Mouse (Mus musculus) liver, embryonic 15.5 days (tissue): ENCODE measurements around the gene Gpr1. TPM values are rescaled to one million over a fixed set of nuclear protein-coding genes. Genes with fewer than 3 reads are reported as not detected.

Experiments
- ATAC-seq: fragments of 200-750 bp; cut with Nextera tagmentation; 2 replicates; pipeline ENCODE4 v1.8.0; 2017; ENCODE audit warnings: moderate number of reproducible peaks, mild to moderate bottlenecking, moderate library complexity; ENCODE audit not compliant: insufficient read depth
- H3K27ac ChIP-seq: fragments of 300-500 bp; sonication (generic); replicated peaks from 2 replicates; pipeline ENCODE4 v1.5.1; 2015; ENCODE audit warnings: mild to moderate bottlenecking, inconsistent platforms
- H3K27me3 ChIP-seq: fragments of 300-500 bp; sonication (generic); 2 replicates; pipeline ENCODE4 v1.6.1; 2015; ENCODE audit warnings: mild to moderate bottlenecking, inconsistent platforms
- H3K36me3 ChIP-seq: fragments of 300-500 bp; sonication (generic); replicated peaks from 2 replicates; pipeline ENCODE4 v1.6.1; 2015; ENCODE audit warnings: moderate library complexity, mild to moderate bottlenecking, inconsistent platforms
- H3K4me1 ChIP-seq: fragments of 300-500 bp; sonication (generic); replicated peaks from 2 replicates; pipeline ENCODE4 v1.6.1; 2015; ENCODE audit warnings: inconsistent platforms
- H3K4me2 ChIP-seq: fragments of 300-500 bp; sonication (generic); 2 replicates; pipeline ENCODE4 v1.6.1; 2015; ENCODE audit warnings: moderate library complexity, mild to moderate bottlenecking, inconsistent platforms
- H3K4me3 ChIP-seq: fragments of 300-500 bp; sonication (generic); replicated peaks from 2 replicates; pipeline ENCODE4 v1.5.1; 2015; ENCODE audit warnings: mild to moderate bottlenecking, inconsistent platforms
- H3K9ac ChIP-seq: fragments of 300-500 bp; sonication (generic); 2 replicates; pipeline ENCODE4 v1.6.1; 2015; ENCODE audit warnings: moderate library complexity, mild to moderate bottlenecking, inconsistent platforms
- H3K9me3 ChIP-seq: fragments of 300-500 bp; sonication (generic); replicated peaks from 2 replicates; pipeline ENCODE4 v1.6.1; 2016; ENCODE audit warnings: inconsistent platforms
- WGBS: fragments of 180-500 bp; shearing (Covaris S2); methylation state at CpG from one replicate; pipeline ENCODE4 v1.1.7; 2015; ENCODE audit warnings: mixed read lengths; ENCODE audit not compliant: insufficient replicate concordance; 5-methylcytosine and 5-hydroxymethylcytosine counted together
- polyA plus RNA-seq: library from polyadenylated mRNA; unstranded; fragments of >200 nt; fragmentation: Nextera tagmentation; extraction: Ambion mirVana; gene quantifications from 2 replicates; pipeline ENCODE4 v1.2.1, GENCODE M21; 2015

Gene Gpr1
- 0.08 and 0.12 TPM in 2 replicates for polyA plus RNA-seq

DNA sequence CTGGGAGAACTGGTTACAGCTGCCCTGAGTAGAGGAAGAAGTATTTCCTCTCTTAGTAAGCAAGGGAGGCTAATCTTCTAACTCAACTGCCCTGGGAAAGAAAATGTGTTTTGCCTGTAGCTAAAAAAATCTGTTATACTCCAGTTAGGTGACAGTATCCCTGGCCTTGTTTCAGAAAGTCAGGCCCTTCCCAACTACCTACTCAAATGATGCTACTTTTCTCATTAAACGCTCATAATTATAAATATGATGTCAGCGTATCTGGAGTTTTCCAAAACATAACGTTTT, at the start of gene Gpr1:
Gpr1 (minus strand) TSS at position 273 of the 288 bp plus-strand sequence.
- H3K27ac ChIP-seq, result no peak within 1 kb of the TSS
- H3K4me2 ChIP-seq, result no peak within 1 kb of the TSS
- no peaks in the 10 kb centered on the region for H3K9me3 ChIP-seq
- no peak within 1 kb of the TSS for H3K4me3 ChIP-seq
- H3K9ac ChIP-seq, result no peak within 1 kb of the TSS
- H3K4me1 ChIP-seq, result no peaks in the 10 kb centered on the region
- no peaks in the 10 kb centered on the region for H3K36me3 ChIP-seq
- WGBS, result 29% methylated on average over 3 of the region's 3 CpGs
- no peak for ATAC-seq
- 0 out of 2 replicates have a peak, but pooled peaks cover 14% of the 10 kb centered on the region for H3K27me3 ChIP-seq

DNA sequence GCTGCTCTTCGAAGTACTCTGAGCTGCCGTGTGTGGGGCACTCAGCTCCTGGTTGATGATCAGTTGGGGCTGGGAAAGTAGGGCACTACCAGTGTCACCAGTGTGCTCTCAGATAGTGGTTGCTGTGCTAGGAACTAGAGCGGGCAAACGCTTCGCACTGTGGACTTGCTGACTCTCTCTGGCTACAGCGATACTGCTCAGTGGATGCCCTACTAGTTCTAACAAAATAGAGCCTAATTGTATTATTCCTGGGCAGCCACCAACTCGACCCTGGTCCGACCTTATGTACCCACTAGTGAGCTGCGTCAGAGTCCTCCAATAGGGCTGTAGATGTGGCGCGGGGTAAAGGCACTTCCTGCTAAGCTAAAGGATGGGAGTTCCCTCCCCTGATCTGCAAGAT, 49.3 kb upstream of the Gpr1 start:
- no peaks in the 10 kb centered on the region for H3K4me1 ChIP-seq
- no peaks in the 10 kb centered on the region for H3K36me3 ChIP-seq
- no peak overlapping the region for H3K9ac ChIP-seq
- H3K27ac ChIP-seq, result no peak overlapping the region
- H3K9me3 ChIP-seq, result no peaks in the 10 kb centered on the region
- 38% methylated on average over 11 of the region's 11 CpGs for WGBS
- peaks cover 95% of the 10 kb centered on the region for H3K27me3 ChIP-seq
- ATAC-seq, result no peak
- H3K4me2 ChIP-seq, result no peak overlapping the region
- no peak overlapping the region for H3K4me3 ChIP-seq

DNA sequence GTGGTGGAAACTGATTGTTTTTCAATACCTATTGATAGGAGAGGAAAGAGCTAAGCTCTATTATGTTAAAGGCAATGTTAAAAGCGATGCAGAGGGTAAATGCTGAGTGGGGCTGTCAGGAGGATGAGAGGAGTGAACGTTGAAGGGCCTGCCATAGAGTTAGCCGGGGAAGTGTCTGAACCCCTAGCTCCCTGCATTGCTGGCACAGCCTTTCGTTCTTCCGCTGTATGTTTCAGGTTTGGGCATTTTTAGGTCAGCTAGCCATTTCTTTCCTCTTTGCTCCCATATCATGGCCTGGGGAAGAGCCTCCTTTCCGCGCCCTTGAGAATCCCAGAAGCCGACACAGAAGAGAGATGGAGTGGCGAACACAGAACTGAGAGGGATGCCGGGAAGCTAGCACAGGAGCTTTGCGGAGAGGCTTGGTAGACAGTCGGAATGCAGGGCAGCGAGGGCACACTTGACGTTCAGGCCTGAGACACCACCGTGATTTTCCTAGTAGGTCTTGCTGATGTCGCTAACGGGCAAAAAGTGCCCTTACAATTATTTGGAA, 46.8 kb upstream of the Gpr1 start:
- WGBS, result 41% methylated on average over 17 of the region's 17 CpGs
- H3K27ac ChIP-seq, result no peak overlapping the region
- no peak for ATAC-seq
- H3K9me3 ChIP-seq, result no peaks in the 10 kb centered on the region
- H3K4me2 ChIP-seq, result no peak overlapping the region
- no peak overlapping the region for H3K9ac ChIP-seq
- peaks cover 95% of the 10 kb centered on the region for H3K27me3 ChIP-seq
- H3K36me3 ChIP-seq, result no peaks in the 10 kb centered on the region
- H3K4me3 ChIP-seq, result no peak overlapping the region
- H3K4me1 ChIP-seq, result no peaks in the 10 kb centered on the region

DNA sequence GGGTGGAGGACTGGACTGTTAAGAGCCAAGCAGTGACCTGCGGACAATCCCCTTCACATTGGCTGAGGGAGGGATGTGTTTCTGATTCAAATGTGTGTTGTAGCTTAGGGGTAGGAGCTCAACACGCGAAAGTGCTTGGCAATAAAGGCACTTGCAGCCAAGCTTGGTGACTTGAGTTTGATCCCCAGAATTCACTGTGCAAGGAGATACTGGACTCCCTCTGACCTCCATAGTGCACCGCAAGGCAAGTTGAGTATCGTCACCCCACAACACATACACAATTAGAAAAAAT, 46.3 kb upstream of the Gpr1 start:
- Histone ChIP-seq H3K9ac (no peak overlapping the region), H3K27ac (no peak overlapping the region), H3K4me1 (no peaks in the 10 kb centered on the region), H3K4me2 (no peak overlapping the region), H3K36me3 (no peaks in the 10 kb centered on the region), H3K4me3 (no peak overlapping the region), H3K9me3 (no peaks in the 10 kb centered on the region), H3K27me3 (peaks cover 95% of the 10 kb centered on the region)
- WGBS, result 37% methylated on average over 5 of the region's 5 CpGs
- ATAC-seq, result no peak

DNA sequence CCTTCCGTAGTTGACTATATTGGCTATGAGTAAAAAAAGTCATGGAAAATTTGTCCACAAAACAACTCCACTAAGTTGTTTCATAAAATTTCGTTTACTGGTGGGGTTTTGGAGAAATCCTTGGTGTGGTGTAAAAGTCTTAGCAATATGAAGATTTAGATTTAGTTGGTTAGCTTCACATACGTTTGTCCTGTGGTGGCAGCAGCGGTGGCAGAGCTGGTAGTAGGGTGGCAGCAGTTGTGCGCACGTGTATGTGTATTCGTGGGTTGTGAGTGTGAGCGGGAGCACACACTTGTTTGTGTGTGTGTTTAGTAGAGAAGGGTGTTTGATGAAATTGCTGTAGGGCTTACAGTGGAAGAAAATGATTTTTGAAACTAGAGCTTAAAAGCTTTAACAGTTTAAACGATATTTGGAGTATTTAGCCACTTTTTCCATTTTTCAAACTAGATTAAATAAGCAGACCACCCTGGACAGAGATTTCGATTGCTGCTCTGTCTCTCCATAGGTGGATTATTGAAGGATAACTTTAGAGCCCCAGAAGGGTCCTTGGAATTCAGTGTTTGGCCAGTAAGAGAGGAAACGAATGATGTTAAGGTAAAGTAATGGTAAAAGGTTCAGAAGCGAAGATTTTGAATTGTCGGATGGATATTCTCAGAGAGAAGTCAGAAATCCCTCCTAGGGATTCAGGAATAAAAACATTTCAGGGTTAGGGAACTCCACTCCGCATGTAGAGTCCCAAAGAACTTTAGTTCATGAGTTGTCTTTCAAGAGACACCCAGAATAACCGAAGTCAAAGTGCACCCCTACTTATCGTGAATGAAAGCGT, 45.8 kb upstream of the Gpr1 start:
- 28% methylated on average over 17 of the region's 17 CpGs for WGBS
- no peak overlapping the region for H3K4me3 ChIP-seq
- H3K27me3 ChIP-seq, result peaks cover 95% of the 10 kb centered on the region
- no peak overlapping the region for H3K9ac ChIP-seq
- no peak for ATAC-seq
- H3K4me1 ChIP-seq, result no peaks in the 10 kb centered on the region
- no peaks in the 10 kb centered on the region for H3K36me3 ChIP-seq
- no peak overlapping the region for H3K27ac ChIP-seq
- H3K4me2 ChIP-seq, result no peak overlapping the region
- H3K9me3 ChIP-seq, result no peaks in the 10 kb centered on the region

DNA sequence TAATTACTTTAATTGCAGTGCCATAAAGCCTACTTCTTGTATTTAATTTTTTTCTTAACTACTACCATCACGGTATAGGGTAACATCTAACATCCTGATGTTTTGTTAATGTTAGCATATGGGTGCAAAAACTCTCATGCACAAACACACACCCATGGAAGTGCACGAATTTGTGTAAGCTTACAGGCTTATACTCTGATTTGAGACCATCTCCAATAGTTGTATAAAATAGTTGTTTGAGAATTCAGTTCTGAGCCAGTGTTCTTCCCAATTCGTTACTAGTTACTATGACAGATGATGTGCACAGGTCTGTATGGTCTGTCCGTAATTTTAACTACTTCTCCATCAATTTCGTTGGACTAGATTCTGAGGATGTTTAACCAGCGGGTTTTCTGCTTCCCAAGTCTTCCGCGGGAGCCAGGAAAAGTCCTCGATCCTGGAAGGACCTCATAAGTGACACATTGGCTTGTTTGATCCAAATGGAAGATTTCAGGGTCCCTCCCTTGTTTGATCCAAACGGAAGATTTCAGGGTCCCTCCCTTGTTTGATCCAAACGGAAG, 45.0 kb upstream of the Gpr1 start:
- no peak overlapping the region for H3K9ac ChIP-seq
- 32% methylated on average over 11 of the region's 11 CpGs for WGBS
- no peak overlapping the region for H3K4me3 ChIP-seq
- no peak for ATAC-seq
- H3K27ac ChIP-seq, result no peak overlapping the region
- peaks cover 95% of the 10 kb centered on the region for H3K27me3 ChIP-seq
- H3K4me2 ChIP-seq, result no peak overlapping the region
- H3K36me3 ChIP-seq, result no peaks in the 10 kb centered on the region
- no peaks in the 10 kb centered on the region for H3K9me3 ChIP-seq
- no peaks in the 10 kb centered on the region for H3K4me1 ChIP-seq

DNA sequence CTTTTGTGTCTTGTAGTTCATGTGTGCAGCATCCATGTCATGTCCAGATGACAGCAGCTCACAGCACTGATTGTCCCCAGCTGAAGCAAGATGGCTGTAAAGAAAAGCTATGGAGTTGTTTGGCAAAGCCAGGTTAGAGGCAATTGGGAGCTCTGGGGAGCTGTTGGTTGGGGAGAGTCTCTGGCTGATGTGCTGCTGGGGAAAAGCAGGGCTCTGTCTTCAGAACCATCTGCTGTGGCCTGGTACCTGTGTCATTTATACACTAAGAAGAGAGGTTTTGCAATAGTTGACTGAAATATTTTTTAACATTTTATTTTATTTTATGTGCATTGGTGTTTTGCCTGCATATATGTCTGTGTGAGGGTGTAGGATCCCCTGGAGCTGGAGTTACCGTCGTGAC, 44.2 kb upstream of the Gpr1 start:
- no peaks in the 10 kb centered on the region for H3K9me3 ChIP-seq
- no peaks in the 10 kb centered on the region for H3K4me1 ChIP-seq
- no peaks in the 10 kb centered on the region for H3K36me3 ChIP-seq
- H3K9ac ChIP-seq, result no peak overlapping the region
- no peak overlapping the region for H3K27ac ChIP-seq
- H3K4me2 ChIP-seq, result no peak overlapping the region
- peaks cover 93% of the 10 kb centered on the region for H3K27me3 ChIP-seq
- 41% methylated on average over 2 of the region's 2 CpGs for WGBS
- no peak overlapping the region for H3K4me3 ChIP-seq
- no peak for ATAC-seq

DNA sequence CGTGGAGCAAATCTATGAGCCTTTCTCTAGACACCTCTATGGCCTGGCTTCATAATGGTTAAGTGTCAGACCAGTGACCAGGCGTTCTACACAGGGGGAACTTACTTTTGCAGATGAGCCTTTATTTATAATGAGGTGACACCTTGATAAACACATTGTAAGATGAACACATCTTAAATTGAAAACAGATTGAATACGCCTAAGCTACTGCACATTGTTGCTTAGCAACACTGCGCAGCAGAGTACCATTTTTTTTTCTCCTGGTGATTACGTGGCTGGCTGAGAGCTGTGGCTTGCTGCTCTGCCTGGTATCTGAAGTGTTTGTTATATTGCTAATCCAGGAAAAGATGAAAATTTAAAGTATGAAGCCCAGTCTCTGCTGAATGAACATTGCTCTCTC, 41.7 kb upstream of the Gpr1 start:
- H3K9ac ChIP-seq, result no peak overlapping the region
- no peak overlapping the region for H3K27ac ChIP-seq
- H3K4me2 ChIP-seq, result no peak overlapping the region
- 25% methylated on average over 5 of the region's 5 CpGs for WGBS
- no peaks in the 10 kb centered on the region for H3K4me1 ChIP-seq
- H3K27me3 ChIP-seq, result peaks cover 95% of the 10 kb centered on the region
- no peak for ATAC-seq
- no peak overlapping the region for H3K4me3 ChIP-seq
- H3K9me3 ChIP-seq, result no peaks in the 10 kb centered on the region
- H3K36me3 ChIP-seq, result no peaks in the 10 kb centered on the region

DNA sequence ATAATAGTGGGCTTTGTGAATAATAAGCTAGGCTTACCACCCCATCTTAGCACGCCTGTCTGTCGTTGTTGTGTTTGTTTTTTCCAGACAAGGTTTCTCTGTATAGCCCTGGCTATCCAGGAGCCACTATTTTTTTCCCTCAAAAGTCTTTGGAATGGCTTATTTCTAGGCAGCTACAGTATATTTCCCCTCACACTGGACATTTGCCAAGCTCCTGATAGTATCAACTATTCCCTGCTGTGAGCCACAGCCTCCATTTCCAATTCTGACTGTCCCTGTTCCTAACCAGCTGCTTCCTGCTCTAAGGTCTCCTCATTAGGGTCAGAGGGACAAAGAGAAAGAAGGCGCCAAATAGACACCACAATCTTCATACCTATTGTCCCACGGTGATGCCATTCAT, 40.8 kb upstream of the Gpr1 start:
- no peak for ATAC-seq
- Histone ChIP-seq H3K27me3 (peaks cover 95% of the 10 kb centered on the region), H3K4me1 (no peaks in the 10 kb centered on the region), H3K36me3 (no peaks in the 10 kb centered on the region), H3K4me3 (no peak overlapping the region), H3K9me3 (no peaks in the 10 kb centered on the region), H3K27ac (no peak overlapping the region), H3K9ac (no peak overlapping the region), H3K4me2 (no peak overlapping the region)
- WGBS, result 23% methylated on average over 4 of the region's 4 CpGs

DNA sequence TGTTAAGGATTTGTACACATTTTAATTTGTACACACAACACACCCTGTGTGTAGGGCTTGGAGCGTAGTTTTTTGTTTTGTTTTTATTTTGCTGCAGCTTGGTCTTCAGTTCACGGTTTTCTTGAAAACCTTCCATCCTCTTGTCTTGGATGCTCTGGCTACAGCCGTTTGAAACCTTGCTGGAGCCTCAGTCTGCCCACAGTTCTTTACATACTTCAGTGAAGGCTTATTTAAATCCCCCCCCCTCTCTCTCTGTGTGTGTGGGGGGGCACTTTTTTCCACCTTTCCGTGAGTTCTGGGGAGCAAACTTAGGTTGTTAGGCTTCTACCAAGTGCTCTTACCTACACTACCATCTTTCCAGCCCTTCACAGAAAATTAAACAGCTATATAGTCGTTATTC, 38.9 kb upstream of the Gpr1 start:
- Histone ChIP-seq H3K36me3 (no peaks in the 10 kb centered on the region), H3K4me1 (no peaks in the 10 kb centered on the region), H3K9ac (no peak overlapping the region), H3K4me2 (no peak overlapping the region), H3K4me3 (no peak overlapping the region), H3K9me3 (no peaks in the 10 kb centered on the region), H3K27ac (no peak overlapping the region), H3K27me3 (peaks cover 96% of the 10 kb centered on the region)
- 25% methylated on average over 5 of the region's 5 CpGs for WGBS
- no peak for ATAC-seq

DNA sequence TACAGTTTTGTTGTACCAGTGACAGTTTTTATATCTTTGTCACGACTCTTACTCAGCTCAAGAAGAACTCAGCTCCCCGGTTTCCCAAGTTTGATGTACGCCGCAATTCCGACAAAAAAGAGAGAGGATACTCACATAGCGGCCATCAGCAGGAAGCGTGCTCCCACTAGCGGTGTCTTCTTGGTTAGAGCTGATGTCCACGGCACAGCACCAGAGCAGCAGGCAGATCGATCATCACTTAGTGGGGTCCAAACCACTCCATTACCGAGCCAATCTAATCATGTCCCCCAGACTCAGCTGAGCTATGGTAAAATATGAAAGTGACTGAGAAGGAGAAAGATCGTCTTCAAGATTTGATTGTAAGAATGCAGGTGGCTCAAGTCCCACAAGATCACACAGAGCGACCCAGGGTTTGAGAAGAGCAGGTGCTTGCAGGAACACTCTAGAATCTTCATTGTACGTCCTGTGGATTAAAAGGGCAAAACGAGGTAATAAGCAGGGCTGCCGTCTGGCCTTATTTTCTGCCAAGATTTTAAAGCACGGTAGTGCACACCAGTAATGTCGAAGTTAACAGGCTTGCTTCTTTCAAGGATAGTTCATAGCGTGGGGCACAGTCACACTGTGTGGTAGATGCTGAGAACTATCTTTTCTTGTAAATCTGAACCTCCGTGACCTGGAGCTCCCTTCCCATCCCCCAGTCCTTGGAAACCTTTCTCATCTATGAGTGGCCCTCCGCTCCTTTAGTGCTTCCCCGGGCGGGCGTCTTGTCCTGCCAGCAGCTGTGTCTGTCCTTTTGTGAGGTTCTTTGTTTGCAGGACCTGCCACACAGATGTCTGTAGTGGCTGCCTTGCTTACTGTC, 38.2 kb upstream of the Gpr1 start:
- H3K4me1 ChIP-seq, result no peaks in the 10 kb centered on the region
- no peaks in the 10 kb centered on the region for H3K36me3 ChIP-seq
- no peak overlapping the region for H3K4me2 ChIP-seq
- H3K27me3 ChIP-seq, result peaks cover 98% of the 10 kb centered on the region
- H3K4me3 ChIP-seq, result no peak overlapping the region
- no peak overlapping the region for H3K27ac ChIP-seq
- 37% methylated on average over 24 of the region's 24 CpGs for WGBS
- ATAC-seq, result no peak
- H3K9ac ChIP-seq, result no peak overlapping the region
- no peaks in the 10 kb centered on the region for H3K9me3 ChIP-seq
